Mouse (Mus musculus) spleen, adult 2 months (tissue): ENCODE data around the gene Kif3c. TPM values are rescaled to one million over a fixed set of nuclear protein-coding genes. Genes with fewer than 3 reads are reported as not detected.

Source experiments
- DNase-seq, 2 experiments: peaks; one replicate each; pipeline versions ENCODE4 v3.0.0 to v3.0.0-alpha.2; 2012 to 2021; ENCODE audit warnings: low spot score in 2 of 2, low read depth in 1 of 2
- H3K27ac ChIP-seq: fragments of 200-500 bp; 2 replicates; pipeline ENCODE4 v1.5.1; 2012; ENCODE audit warnings: low read length, inconsistent platforms; ENCODE audit not compliant: insufficient read depth
- H3K27me3 ChIP-seq: fragments of 200-500 bp; 2 replicates; pipeline ENCODE4 v1.6.1; 2012; ENCODE audit warnings: mild to moderate bottlenecking, moderate library complexity, low read length, inconsistent platforms; ENCODE audit not compliant: control insufficient read depth, insufficient read depth
- H3K36me3 ChIP-seq: fragments of 200-500 bp; 2 replicates; pipeline ENCODE4 v1.6.1; 2012; ENCODE audit warnings: mild to moderate bottlenecking, low read length, inconsistent platforms; ENCODE audit not compliant: control insufficient read depth, insufficient read depth
- H3K4me1 ChIP-seq: fragments of 200-500 bp; 2 replicates; pipeline ENCODE4 v1.6.1; 2011; ENCODE audit warnings: inconsistent platforms; ENCODE audit not compliant: control insufficient read depth, insufficient read depth, insufficient read length
- H3K4me3 ChIP-seq: fragments of 200-500 bp; 2 replicates; pipeline ENCODE4 v1.5.1; 2011; ENCODE audit warnings: mild to moderate bottlenecking, inconsistent platforms; ENCODE audit not compliant: insufficient read depth, insufficient read length; ENCODE audit errors: extremely low read depth
- CTCF ChIP-seq: fragments of 200-500 bp; IDR thresholded peaks from 2 replicates; pipeline ENCODE4 v1.5.1; 2011; ENCODE audit warnings: mild to moderate bottlenecking, inconsistent platforms; ENCODE audit not compliant: insufficient read depth, insufficient read length, insufficient replicate concordance; ENCODE audit errors: extremely low read depth
- POLR2A ChIP-seq: fragments of 200-500 bp; IDR thresholded peaks from 2 replicates; pipeline ENCODE4 v1.6.1; 2011; ENCODE audit warnings: low read depth, low read length, inconsistent platforms
- WGBS: fragments of 180-500 bp; shearing (Covaris S2); methylation state at CpG from one replicate; pipeline ENCODE4 v1.1.7; 2018; 5-methylcytosine and 5-hydroxymethylcytosine counted together
- polyA plus RNA-seq: library from polyadenylated mRNA; depleted of rRNA; stranded (reverse); fragments of >200 nt; gene quantifications from 2 replicates; pipeline ENCODE4 v1.2.3, GENCODE M21; 2012; rRNA removed

Kif3c gene
- polyA plus RNA-seq, 1 experiment, result 3.5 TPM

GRCm38 (mm10) chr12:3436446-3436845 is 71.5 kb downstream of the Kif3c start:
- Histone ChIP-seq H3K27me3 (no peaks in the 10 kb centered on the region), H3K4me1 (peaks cover 2% of the 10 kb centered on the region), H3K4me3 (no peak overlapping the region), H3K36me3 (no peaks in the 10 kb centered on the region), H3K27ac (no peak overlapping the region)
- 81% methylated on average over 5 of the region's 5 CpGs for WGBS
- no peak for DNase-seq
- TF ChIP-seq CTCF, result no peak
- no peak for TF ChIP-seq POLR2A

DNA sequence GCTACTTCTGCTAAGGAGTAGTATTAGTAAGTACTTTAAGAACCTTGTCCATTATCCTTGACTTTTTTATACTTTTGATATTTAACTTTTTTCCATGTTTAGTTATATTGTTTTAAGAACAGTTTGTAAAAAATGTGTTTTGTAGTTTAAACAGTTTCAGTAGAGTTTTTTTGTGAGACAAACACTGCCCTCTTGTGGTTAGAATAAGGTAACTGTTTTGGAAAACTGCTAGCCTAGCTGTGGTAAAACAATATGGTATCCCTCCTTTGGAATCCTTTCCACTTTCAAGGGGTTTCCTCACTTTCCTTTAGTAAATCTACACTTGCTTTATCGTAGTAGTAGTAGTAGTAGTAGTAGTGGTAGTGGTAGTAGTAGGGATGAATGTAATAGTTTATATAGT is 72.9 kb downstream of the Kif3c start:
- H3K27ac ChIP-seq, result no peak overlapping the region
- H3K36me3 ChIP-seq, result peaks cover under 1% of the 10 kb centered on the region; the same call in 1 of the 2 replicates
- TF ChIP-seq POLR2A (no peak), CTCF (no peak)
- peaks cover 4% of the 10 kb centered on the region for H3K4me1 ChIP-seq
- H3K27me3 ChIP-seq, result no peaks in the 10 kb centered on the region
- DNase-seq, result no peak
- H3K4me3 ChIP-seq, result no peak overlapping the region
- WGBS, result 81% methylated on average over 1 of the region's 1 CpGs

- peaks cover 4% of the 10 kb centered on the region for H3K4me1 ChIP-seq
- H3K36me3 ChIP-seq, result peaks cover 2% of the 10 kb centered on the region; the same call in 1 of the 2 replicates
- no peaks in the 10 kb centered on the region for H3K27me3 ChIP-seq
- no peak overlapping the region for H3K4me3 ChIP-seq
- no peak for DNase-seq
- TF ChIP-seq POLR2A (no peak), CTCF (no peak)
- 85% methylated on average over 2 of the region's 2 CpGs for WGBS
- peak overlapping the region; percentile 46 for H3K27ac ChIP-seq
These were observed 76.0 kb downstream of the Kif3c start for GRCm38 (mm10) chr12:3440916-3441315.

- Histone ChIP-seq H3K4me3 (no peak overlapping the region), H3K27ac (peak overlapping the region; percentile 33; the same call in 1 of the 2 replicates)
- WGBS, result 23% methylated on average over 5 of the region's 5 CpGs
These were observed 76.4 kb downstream of the Kif3c start for GRCm38 (mm10) chr12:3441361-3441760.

DNA sequence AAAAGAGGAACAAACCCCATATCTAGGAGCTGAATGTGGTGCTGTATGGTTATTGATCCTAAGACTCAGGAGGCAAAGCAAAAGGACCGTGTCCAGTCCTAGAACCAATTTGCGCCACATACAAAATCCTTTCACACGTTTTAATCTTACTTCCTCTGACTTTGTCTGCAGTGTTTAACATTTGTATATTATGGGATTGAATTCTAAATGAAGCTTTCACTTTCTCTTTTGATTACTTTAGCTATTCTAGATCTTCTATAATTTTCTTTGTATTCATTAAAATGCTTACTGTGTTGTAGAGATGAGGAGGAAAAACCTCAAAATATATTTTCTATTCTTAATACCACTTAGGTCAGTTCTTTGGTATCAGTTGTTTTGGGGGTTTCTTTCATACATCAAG is 88.6 kb downstream of the Kif3c start:
- H3K27ac ChIP-seq, result no peak overlapping the region; the same call in 1 of the 2 replicates
- WGBS, result 48% methylated on average over 3 of the region's 3 CpGs
- peaks cover 3% of the 10 kb centered on the region for H3K4me1 ChIP-seq
- no peak for DNase-seq
- H3K27me3 ChIP-seq, result no peaks in the 10 kb centered on the region
- TF ChIP-seq CTCF (no peak), POLR2A (no peak)
- peaks cover 13% of the 10 kb centered on the region for H3K36me3 ChIP-seq
- no peak overlapping the region for H3K4me3 ChIP-seq

More at GRCm38 (mm10) chr12:3441361-3441760, 76.4 kb downstream of the Kif3c start:
- no peak for DNase-seq
- Histone ChIP-seq H3K36me3 (peaks cover 2% of the 10 kb centered on the region; the same call in 1 of the 2 replicates), H3K4me1 (peaks cover 4% of the 10 kb centered on the region), H3K27me3 (no peaks in the 10 kb centered on the region)
- no peak for TF ChIP-seq CTCF
- TF ChIP-seq POLR2A, result no peak

Other genes starting within 250 kb of the Kif3c start
- gene Rab10, start 55.2 kb upstream of the Kif3c start, polyA plus RNA-seq, result 18.2 and 22.3 TPM in 2 replicates
- gene Asxl2, start 61.7 kb downstream of the Kif3c start, polyA plus RNA-seq, result 7.1 and 7.7 TPM in 2 replicates
- 31.0 and 31.8 TPM in 2 replicates for gene Dtnb, start 207.2 kb downstream of the Kif3c start, polyA plus RNA-seq